Mouse (Mus musculus) embryo, embryonic 11 days (tissue): ENCODE data around the gene Prkd2.

ENCODE experiments used
- DNase-seq: peaks from one replicate; pipeline ENCODE4 v3.0.0-alpha.2; 2015

Gene Prkd2

GRCm38 (mm10) chr7:16903439-16903955 is 60.8 kb downstream of the Prkd2 start:
- DNase-seq = no peak

- DNase-seq = no peak
Measured at GRCm38 (mm10) chr7:16904120-16904675, 61.5 kb downstream of the Prkd2 start.

GRCm38 (mm10) chr7:16905491-16906021 is 62.9 kb downstream of the Prkd2 start:
- DNase-seq = no peak

GRCm38 (mm10) chr7:16906281-16906680 is 63.6 kb downstream of the Prkd2 start, which contains the start of gene Ptgir:
Gene Ptgir (plus strand): TSS chr7:16906490.
- no peak for DNase-seq

- DNase-seq = no peak
Measured at GRCm38 (mm10) chr7:16906889-16907559, 64.3 kb downstream of the Prkd2 start.

GRCm38 (mm10) chr7:16907842-16908241 is 65.1 kb downstream of the Prkd2 start:
- no peak for DNase-seq

- no peak for DNase-seq
Measured at GRCm38 (mm10) chr7:16908367-16908766, 65.7 kb downstream of the Prkd2 start.

- no peak for DNase-seq
Measured at GRCm38 (mm10) chr7:16908859-16909258, 66.2 kb downstream of the Prkd2 start.

GRCm38 (mm10) chr7:16909909-16910308 is 67.2 kb downstream of the Prkd2 start:
- DNase-seq = no peak

- no peak for DNase-seq
Measured at GRCm38 (mm10) chr7:16911904-16912303, 69.2 kb downstream of the Prkd2 start.

GRCm38 (mm10) chr7:16912360-16912759 is 69.7 kb downstream of the Prkd2 start:
- DNase-seq = no peak

GRCm38 (mm10) chr7:16913806-16914452 is 71.2 kb downstream of the Prkd2 start:
- peak; percentile 83 for DNase-seq

- no peak for DNase-seq
Measured at GRCm38 (mm10) chr7:16914453-16915343, 72.0 kb downstream of the Prkd2 start.

GRCm38 (mm10) chr7:16915461-16916340 is 73.0 kb downstream of the Prkd2 start:
- no peak for DNase-seq

- DNase-seq = no peak
Measured at GRCm38 (mm10) chr7:16916342-16917265, 73.9 kb downstream of the Prkd2 start.

GRCm38 (mm10) chr7:16917447-16917846 is 74.7 kb downstream of the Prkd2 start:
- DNase-seq = no peak

- no peak for DNase-seq
Measured at GRCm38 (mm10) chr7:16918014-16918413, 75.3 kb downstream of the Prkd2 start.

GRCm38 (mm10) chr7:16918670-16919069 is 76.0 kb downstream of the Prkd2 start:
- no peak for DNase-seq

- DNase-seq = no peak
Measured at GRCm38 (mm10) chr7:16919395-16920149, 76.9 kb downstream of the Prkd2 start.
